Mouse (Mus musculus) cerebellum, adult 2 months (tissue): ENCODE measurements around the gene Lgalsl. TPM values are rescaled to one million over a fixed set of nuclear protein-coding genes. Genes with fewer than 3 reads are reported as not detected.

Experiments used
- DNase-seq, 2 experiments: peaks; one replicate each; pipeline ENCODE4 v3.0.0; 2021
- H3K27ac ChIP-seq: fragments of 200-500 bp; 2 replicates; pipeline ENCODE4 v1.5.1; 2012; ENCODE audit warnings: low read length, control low read depth, inconsistent platforms; ENCODE audit not compliant: insufficient read depth
- H3K27me3 ChIP-seq: fragments of 200-500 bp; 2 replicates; pipeline ENCODE4 v1.6.1; 2012; ENCODE audit warnings: inconsistent platforms, mild to moderate bottlenecking, low read length, moderate library complexity; ENCODE audit not compliant: control insufficient read depth, insufficient read depth
- H3K4me1 ChIP-seq: fragments of 200-500 bp; 2 replicates; pipeline ENCODE4 v1.6.1; 2011; ENCODE audit warnings: low read length; ENCODE audit not compliant: control insufficient read depth, insufficient read depth
- H3K4me3 ChIP-seq: fragments of 200-500 bp; replicated peaks from 2 replicates; pipeline ENCODE3; 2011; ENCODE audit warnings: mild to moderate bottlenecking, low read depth, low read length, control low read depth; ENCODE audit not compliant: insufficient read depth
- CTCF ChIP-seq: fragments of 200-500 bp; IDR thresholded peaks from 2 replicates; pipeline ENCODE4 v1.5.1; 2011; ENCODE audit warnings: low read depth, mild to moderate bottlenecking, control low read depth, low read length, moderate library complexity, borderline replicate concordance; ENCODE audit not compliant: insufficient read depth
- POLR2A ChIP-seq: fragments of 200-500 bp; IDR thresholded peaks from 2 replicates; pipeline ENCODE4 v1.6.1; 2011; ENCODE audit warnings: low read length, control low read depth, borderline replicate concordance; ENCODE audit not compliant: insufficient read depth
- WGBS: fragments of 180-500 bp; shearing (Covaris S2); methylation state at CpG from one replicate; pipeline ENCODE4 v1.1.7; 2018; 5-methylcytosine and 5-hydroxymethylcytosine counted together
- polyA plus RNA-seq: library from polyadenylated mRNA; depleted of rRNA; stranded (reverse); fragments of >200 nt; gene quantifications from 2 replicates; pipeline ENCODE4 v1.2.3, GENCODE M21; 2012

Gene Lgalsl
- polyA plus RNA-seq, 1 experiment: 51.3 TPM

DNA sequence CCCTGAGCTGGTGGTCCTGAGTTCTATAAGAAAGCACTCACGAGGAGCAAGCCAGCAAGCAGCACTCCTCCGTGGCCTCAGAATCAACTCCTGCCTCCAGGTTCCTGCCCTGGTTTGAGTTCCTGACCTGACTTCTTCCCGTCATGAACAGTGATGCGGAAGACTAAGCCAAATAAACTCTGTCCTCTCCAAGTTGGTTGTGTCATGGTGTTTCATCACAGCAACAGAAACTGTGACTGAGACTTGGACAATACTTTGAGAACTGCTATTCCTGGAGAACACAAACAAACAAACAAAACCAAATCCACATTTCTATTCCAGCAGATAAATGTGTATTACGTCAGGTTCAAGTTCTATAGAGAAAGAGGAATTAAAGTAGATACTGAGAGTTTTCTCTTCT is 31.2 kb upstream of the Lgalsl start:
- Histone ChIP-seq H3K4me3 (no peak overlapping the region), H3K27me3 (no peaks in the 10 kb centered on the region), H3K4me1 (no peaks in the 10 kb centered on the region), H3K27ac (no peak overlapping the region)
- no peak for TF ChIP-seq POLR2A
- TF ChIP-seq CTCF: no peak
- DNase-seq: no peak
- 82% methylated on average over 5 of the region's 5 CpGs for WGBS

DNA sequence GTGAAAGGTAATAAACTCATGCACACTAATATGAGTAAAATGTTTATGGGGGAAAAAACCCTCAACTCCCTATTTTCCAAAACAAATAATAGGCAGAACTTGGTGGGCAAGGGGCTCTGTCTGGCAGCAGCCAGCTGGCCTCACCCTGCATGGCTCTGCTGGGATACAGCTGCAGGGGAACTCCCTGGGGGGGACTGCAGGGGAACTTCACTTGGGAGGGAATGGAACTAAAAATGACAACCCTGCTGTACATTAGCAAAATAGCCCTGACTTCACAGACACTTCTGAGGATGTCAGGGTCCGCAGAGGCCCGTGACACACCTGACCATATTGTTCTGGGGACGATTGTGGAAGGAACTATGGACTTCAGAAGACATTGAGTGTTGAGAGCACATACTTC is 29.5 kb upstream of the Lgalsl start:
- 92% methylated on average over 3 of the region's 3 CpGs for WGBS
- Histone ChIP-seq H3K27ac (no peak overlapping the region), H3K4me1 (no peaks in the 10 kb centered on the region), H3K4me3 (no peak overlapping the region), H3K27me3 (no peaks in the 10 kb centered on the region)
- no peak for DNase-seq
- TF ChIP-seq POLR2A: no peak

- Histone ChIP-seq H3K27ac (peak overlapping the region; percentile 64; the same call in 1 of the 2 replicates), H3K4me1 (no peaks in the 10 kb centered on the region), H3K27me3 (no peaks in the 10 kb centered on the region), H3K4me3 (no peak overlapping the region)
- no peak for TF ChIP-seq POLR2A
- no peak for TF ChIP-seq CTCF
- DNase-seq: no peak
- WGBS: 61% methylated on average over 6 of the region's 6 CpGs
Observed at GRCm38 (mm10) chr11:20859858-20860257, 29.0 kb upstream of the Lgalsl start.

- TF ChIP-seq CTCF (no peak), POLR2A (no peak)
- 8% methylated on average over 9 of the region's 9 CpGs for WGBS
- peak; percentile 72 to 77 for DNase-seq
- Histone ChIP-seq H3K4me3 (no peak overlapping the region), H3K4me1 (no peaks in the 10 kb centered on the region), H3K27ac (no peak overlapping the region), H3K27me3 (no peaks in the 10 kb centered on the region)
Observed at GRCm38 (mm10) chr11:20858921-20859668, 28.2 kb upstream of the Lgalsl start.

DNA sequence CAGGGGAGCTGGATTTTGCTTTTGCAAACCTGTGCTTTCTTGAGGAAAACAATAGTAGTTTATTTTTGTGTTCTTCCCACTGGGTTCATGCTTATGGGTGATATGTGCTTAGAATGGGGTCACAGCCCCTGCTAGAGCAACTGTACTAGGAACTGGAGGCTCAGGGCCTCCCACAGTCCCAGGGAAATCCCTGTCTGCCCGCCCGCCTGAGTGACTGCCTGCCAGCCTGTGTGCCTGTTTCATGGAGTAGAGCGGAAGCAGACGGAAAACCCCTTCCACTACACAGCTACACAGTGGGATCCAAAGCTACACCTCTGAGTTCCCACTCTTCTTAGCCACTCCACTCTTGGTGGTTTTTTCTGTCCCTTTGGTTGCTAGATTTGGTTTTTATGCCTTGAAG is 27.1 kb upstream of the Lgalsl start:
- Histone ChIP-seq H3K4me3 (no peak overlapping the region), H3K27me3 (no peaks in the 10 kb centered on the region), H3K4me1 (no peaks in the 10 kb centered on the region), H3K27ac (no peak overlapping the region)
- WGBS: 91% methylated on average over 4 of the region's 4 CpGs
- DNase-seq: no peak
- no peak for TF ChIP-seq POLR2A
- no peak for TF ChIP-seq CTCF

GRCm38 (mm10) chr11:20854032-20854741 is 23.3 kb upstream of the Lgalsl start:
- Histone ChIP-seq H3K27me3 (no peaks in the 10 kb centered on the region), H3K4me3 (no peak overlapping the region), H3K27ac (no peak overlapping the region), H3K4me1 (no peaks in the 10 kb centered on the region)
- 48% methylated on average over 4 of the region's 4 CpGs for WGBS
- TF ChIP-seq CTCF: no peak
- TF ChIP-seq POLR2A: no peak
- no peak for DNase-seq

GRCm38 (mm10) chr11:20850196-20850595 is 19.3 kb upstream of the Lgalsl start:
- DNase-seq: no peak
- no peak overlapping the region for H3K4me3 ChIP-seq
- H3K27ac ChIP-seq: no peak overlapping the region
- no peaks in the 10 kb centered on the region for H3K27me3 ChIP-seq
- H3K4me1 ChIP-seq: no peaks in the 10 kb centered on the region
- TF ChIP-seq POLR2A: no peak
- TF ChIP-seq CTCF: no peak
- WGBS: 97% methylated on average over 1 of the region's 1 CpGs

DNA sequence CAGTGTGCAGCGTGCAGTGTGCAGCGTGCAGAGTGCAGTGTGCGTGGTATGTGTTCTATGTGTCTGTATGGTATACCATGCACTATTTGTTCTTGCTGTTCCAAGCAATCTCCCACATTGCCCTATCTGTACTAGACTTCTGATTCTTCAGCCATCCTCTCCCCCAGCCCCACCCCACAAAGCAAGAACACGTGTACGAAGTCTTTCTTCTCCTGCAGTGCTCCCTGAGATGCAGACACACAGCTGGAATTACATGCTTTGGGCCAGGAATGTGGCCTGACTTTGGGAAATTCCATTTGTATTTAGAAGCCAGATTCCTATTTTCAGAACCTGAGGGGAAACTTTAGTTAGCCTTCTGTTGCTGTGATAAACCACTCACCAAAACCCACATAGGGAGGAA is 18.5 kb upstream of the Lgalsl start:
- no peak for TF ChIP-seq CTCF
- TF ChIP-seq POLR2A: no peak
- no peak overlapping the region for H3K4me3 ChIP-seq
- H3K27me3 ChIP-seq: no peaks in the 10 kb centered on the region
- no peak overlapping the region for H3K27ac ChIP-seq
- no peak for DNase-seq
- no peaks in the 10 kb centered on the region for H3K4me1 ChIP-seq
- 80% methylated on average over 5 of the region's 5 CpGs for WGBS
